Mouse (Mus musculus) intestine, embryonic 16.5 days (tissue): ENCODE measurements around the gene Hivep2. TPM values are rescaled to one million over a fixed set of nuclear protein-coding genes. Genes with fewer than 3 reads are reported as not detected.

Experiments used
- ATAC-seq: fragments of 200-750 bp; cut with Nextera tagmentation; 2 replicates; pipeline ENCODE4 v1.8.0; 2017; ENCODE audit warnings: moderate TSS enrichment, moderate library complexity
- H3K27ac ChIP-seq: fragments of 300-500 bp; sonication (generic); 2 replicates; pipeline ENCODE4 v1.5.1; 2014; ENCODE audit warnings: mild to moderate bottlenecking, low read length
- H3K27me3 ChIP-seq: fragments of 300-500 bp; sonication (generic); replicated peaks from 2 replicates; pipeline ENCODE4 v1.6.1; 2014; ENCODE audit warnings: low read length, control low read depth, mixed read lengths; ENCODE audit not compliant: control insufficient read depth, insufficient read depth
- H3K36me3 ChIP-seq: fragments of 300-500 bp; sonication (generic); 2 replicates; pipeline ENCODE4 v1.6.1; 2014; ENCODE audit warnings: low read length, control low read depth; ENCODE audit not compliant: control insufficient read depth, insufficient read depth
- H3K4me1 ChIP-seq: fragments of 300-500 bp; sonication (generic); 2 replicates; pipeline ENCODE4 v1.6.1; 2014; ENCODE audit warnings: low read length, control low read depth, mixed read lengths; ENCODE audit not compliant: control insufficient read depth, insufficient read depth
- H3K4me2 ChIP-seq: fragments of 300-500 bp; sonication (generic); 2 replicates; pipeline ENCODE4 v1.6.1; 2014; ENCODE audit warnings: low read depth, low read length, control low read depth
- H3K4me3 ChIP-seq: fragments of 300-500 bp; sonication (generic); 2 replicates; pipeline ENCODE4 v1.5.1; 2014; ENCODE audit warnings: mild to moderate bottlenecking, low read length
- H3K9ac ChIP-seq: fragments of 300-500 bp; sonication (generic); 2 replicates; pipeline ENCODE4 v1.6.1; 2014; ENCODE audit warnings: low read depth, low read length
- H3K9me3 ChIP-seq: fragments of 300-500 bp; sonication (generic); 2 replicates; pipeline ENCODE4 v1.6.1; 2016; ENCODE audit warnings: low read length, control low read depth; ENCODE audit not compliant: control insufficient read depth
- WGBS: fragments of 180-500 bp; shearing (Covaris S2); extraction: QIAGEN DNeasy Blood & Tissue Kit; methylation state at CpG from one replicate; pipeline ENCODE4 v1.1.7; 2014; 5-methylcytosine and 5-hydroxymethylcytosine counted together
- polyA plus RNA-seq: library from polyadenylated mRNA; unstranded; fragments of >200 nt; fragmentation: Nextera tagmentation; extraction: Ambion mirVana; gene quantifications from 2 replicates; pipeline ENCODE4 v1.2.1, GENCODE M21; 2015

The Hivep2 gene
- polyA plus RNA-seq, 1 experiment from 2014 or later: 3.4 TPM

- Histone ChIP-seq H3K36me3 (no peaks in the 10 kb centered on the region), H3K4me1 (0 out of 2 replicates have a peak, but pooled peaks cover 3% of the 10 kb centered on the region), H3K9ac (no peak overlapping the region), H3K9me3 (no peaks in the 10 kb centered on the region), H3K27ac (no peak overlapping the region), H3K4me2 (no peak overlapping the region), H3K27me3 (no peaks in the 10 kb centered on the region), H3K4me3 (no peak overlapping the region)
- ATAC-seq: no peak
- WGBS: 66% methylated on average over 5 of the region's 5 CpGs
Measured at GRCm38 (mm10) chr10:14041606-14042005, 75.7 kb downstream of the Hivep2 start.

DNA sequence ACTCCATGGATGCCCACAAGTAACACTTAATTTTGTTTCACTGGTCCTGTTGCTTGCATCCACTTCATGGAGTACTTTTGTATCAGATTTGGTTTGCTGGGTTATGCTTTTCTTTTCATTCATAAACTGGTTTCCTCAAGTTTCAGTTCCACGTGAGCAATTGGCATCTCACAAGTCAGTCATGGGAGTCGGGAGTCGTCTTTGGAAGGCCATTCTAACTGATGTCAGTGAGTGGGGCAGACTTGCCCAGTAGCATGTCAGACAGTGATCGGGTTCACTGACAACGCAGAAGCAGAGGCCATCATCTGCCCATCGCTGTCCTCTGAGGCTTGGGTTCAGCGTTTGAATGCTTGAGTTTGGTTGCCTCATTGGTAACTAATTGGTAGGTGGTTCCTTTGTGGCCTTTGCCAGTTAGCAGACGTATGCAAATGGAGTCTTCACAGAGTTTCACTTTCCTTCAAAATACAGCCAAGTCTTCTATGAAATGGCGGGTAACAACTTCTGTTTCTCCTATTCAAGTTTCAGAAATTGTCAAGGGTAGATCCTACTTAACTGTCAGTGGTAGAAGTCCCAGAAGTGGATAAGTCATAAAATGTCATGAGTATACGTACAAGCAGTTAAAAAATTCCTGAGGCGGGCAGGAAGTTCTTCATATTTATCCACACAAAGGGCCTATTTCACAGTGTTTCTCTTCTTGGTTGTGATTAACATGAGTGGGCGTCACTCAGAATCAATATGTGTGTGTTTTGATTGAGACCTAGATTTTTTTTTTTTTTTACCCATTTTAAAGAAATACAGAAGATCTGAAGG lies 76.9 kb downstream of the Hivep2 start:
- H3K9ac ChIP-seq: no peak overlapping the region
- WGBS: 84% methylated on average over 12 of the region's 12 CpGs
- no peak overlapping the region for H3K4me3 ChIP-seq
- no peak for ATAC-seq
- H3K4me1 ChIP-seq: peaks cover 6% of the 10 kb centered on the region
- no peaks in the 10 kb centered on the region for H3K27me3 ChIP-seq
- H3K36me3 ChIP-seq: no peaks in the 10 kb centered on the region
- H3K4me2 ChIP-seq: no peak overlapping the region
- no peaks in the 10 kb centered on the region for H3K9me3 ChIP-seq
- no peak overlapping the region for H3K27ac ChIP-seq

DNA sequence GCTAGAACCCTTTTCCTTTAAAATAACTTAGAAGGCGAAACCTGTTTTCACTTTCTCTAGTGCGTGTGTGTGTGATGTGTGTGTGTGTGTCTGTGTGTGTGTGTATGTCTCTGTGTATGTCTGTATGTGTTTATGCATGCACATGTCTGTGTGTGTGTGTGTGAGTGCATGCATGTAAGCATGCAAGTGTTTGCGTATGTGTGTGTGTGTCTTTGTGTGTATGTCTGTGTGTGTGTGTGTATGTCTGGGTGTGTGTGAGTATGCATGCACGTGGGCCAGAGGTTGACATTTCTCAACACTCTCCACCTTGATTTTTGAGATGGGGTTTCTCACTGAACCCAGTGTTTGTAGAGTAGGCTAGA lies 77.5 kb downstream of the Hivep2 start:
- H3K4me1 ChIP-seq: peaks cover 9% of the 10 kb centered on the region
- no peaks in the 10 kb centered on the region for H3K27me3 ChIP-seq
- 94% methylated on average over 4 of the region's 4 CpGs for WGBS
- no peak overlapping the region for H3K27ac ChIP-seq
- ATAC-seq: no peak
- H3K9me3 ChIP-seq: no peaks in the 10 kb centered on the region
- no peaks in the 10 kb centered on the region for H3K36me3 ChIP-seq
- no peak overlapping the region for H3K4me3 ChIP-seq
- no peak overlapping the region for H3K9ac ChIP-seq
- no peak overlapping the region for H3K4me2 ChIP-seq

GRCm38 (mm10) chr10:14044046-14044782 lies 78.3 kb downstream of the Hivep2 start:
- H3K9ac ChIP-seq: no peak overlapping the region
- H3K27me3 ChIP-seq: no peaks in the 10 kb centered on the region
- H3K4me1 ChIP-seq: peaks cover 9% of the 10 kb centered on the region
- H3K4me3 ChIP-seq: no peak overlapping the region
- no peaks in the 10 kb centered on the region for H3K36me3 ChIP-seq
- no peak overlapping the region for H3K4me2 ChIP-seq
- H3K27ac ChIP-seq: no peak overlapping the region
- WGBS: 51% methylated on average over 14 of the region's 14 CpGs
- H3K9me3 ChIP-seq: no peaks in the 10 kb centered on the region
- no peak for ATAC-seq

DNA sequence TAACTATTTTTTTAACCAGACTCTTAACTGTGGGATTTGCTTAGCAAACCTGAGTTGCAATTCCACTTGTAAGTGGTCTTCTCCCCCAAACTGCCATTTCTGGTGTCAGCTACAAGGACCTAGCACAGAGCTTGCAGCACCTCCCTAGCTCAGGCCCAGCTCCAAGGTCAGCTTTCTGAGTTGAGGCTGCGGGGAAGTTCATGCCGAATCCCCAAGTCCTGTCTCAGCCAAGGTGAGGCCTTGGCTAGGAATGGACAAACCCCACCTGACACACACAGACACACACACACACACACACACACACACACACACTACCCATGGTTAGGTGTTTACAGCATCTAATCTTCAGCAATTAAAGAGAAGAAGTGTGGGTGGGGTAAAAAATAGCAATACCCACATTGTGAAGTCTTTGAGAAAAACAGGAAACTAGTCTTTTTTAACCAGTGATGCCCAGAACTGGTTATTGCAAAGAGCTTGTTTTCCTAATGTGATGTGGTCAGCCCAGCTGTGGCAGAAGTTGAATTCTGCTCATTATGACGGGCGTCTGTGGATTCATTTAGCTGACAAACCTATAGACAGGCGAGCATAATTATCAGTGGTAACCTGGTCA lies 79.0 kb downstream of the Hivep2 start:
- no peak for ATAC-seq
- WGBS: 83% methylated on average over 5 of the region's 5 CpGs
- no peak overlapping the region for H3K27ac ChIP-seq
- no peak overlapping the region for H3K9ac ChIP-seq
- no peaks in the 10 kb centered on the region for H3K27me3 ChIP-seq
- no peaks in the 10 kb centered on the region for H3K36me3 ChIP-seq
- no peak overlapping the region for H3K4me2 ChIP-seq
- no peaks in the 10 kb centered on the region for H3K9me3 ChIP-seq
- H3K4me1 ChIP-seq: peaks cover 9% of the 10 kb centered on the region
- H3K4me3 ChIP-seq: no peak overlapping the region

DNA sequence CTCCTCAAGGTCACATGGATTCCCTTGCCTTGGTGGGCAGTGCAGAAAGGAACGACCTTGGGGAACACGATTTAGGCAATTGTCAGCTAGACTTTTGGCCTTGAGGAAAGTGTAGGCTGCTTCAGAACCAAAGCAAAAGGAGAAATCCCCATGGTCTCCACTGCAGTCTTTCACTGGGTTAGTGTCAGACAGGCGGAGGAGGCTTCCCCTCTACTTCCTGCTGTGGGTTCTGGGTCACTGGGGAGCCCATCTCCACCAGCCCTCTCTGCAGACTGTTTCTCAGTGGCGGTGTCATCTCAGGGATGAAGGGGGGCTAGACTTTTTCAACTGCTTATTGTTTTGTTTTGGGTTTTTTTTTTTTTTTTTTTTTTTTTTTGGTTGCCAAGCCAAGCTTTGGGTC lies 79.9 kb downstream of the Hivep2 start:
- peaks cover 9% of the 10 kb centered on the region for H3K4me1 ChIP-seq
- no peak overlapping the region for H3K4me3 ChIP-seq
- ATAC-seq: no peak
- 46% methylated on average over 4 of the region's 4 CpGs for WGBS
- H3K27me3 ChIP-seq: no peaks in the 10 kb centered on the region
- H3K9ac ChIP-seq: no peak overlapping the region
- no peak overlapping the region for H3K4me2 ChIP-seq
- peak overlapping the region; percentile 14; the same call in 1 of the 2 replicates for H3K27ac ChIP-seq
- no peaks in the 10 kb centered on the region for H3K36me3 ChIP-seq
- H3K9me3 ChIP-seq: no peaks in the 10 kb centered on the region

GRCm38 (mm10) chr10:14046171-14046651 lies 80.3 kb downstream of the Hivep2 start:
- no peak overlapping the region for H3K9ac ChIP-seq
- H3K27me3 ChIP-seq: no peaks in the 10 kb centered on the region
- 34% methylated on average over 4 of the region's 4 CpGs for WGBS
- no peaks in the 10 kb centered on the region for H3K9me3 ChIP-seq
- H3K4me3 ChIP-seq: no peak overlapping the region
- no peak for ATAC-seq
- peak overlapping the region; percentile 14; the same call in 1 of the 2 replicates for H3K27ac ChIP-seq
- no peak overlapping the region for H3K4me2 ChIP-seq
- peaks cover 9% of the 10 kb centered on the region for H3K4me1 ChIP-seq
- H3K36me3 ChIP-seq: no peaks in the 10 kb centered on the region

GRCm38 (mm10) chr10:14046935-14047334 lies 81.1 kb downstream of the Hivep2 start:
- Histone ChIP-seq H3K9me3 (no peaks in the 10 kb centered on the region), H3K27ac (no peak overlapping the region), H3K36me3 (no peaks in the 10 kb centered on the region), H3K4me2 (no peak overlapping the region), H3K4me3 (no peak overlapping the region), H3K4me1 (peaks cover 9% of the 10 kb centered on the region), H3K9ac (no peak overlapping the region), H3K27me3 (no peaks in the 10 kb centered on the region)
- no peak for ATAC-seq
- 75% methylated on average over 2 of the region's 2 CpGs for WGBS

DNA sequence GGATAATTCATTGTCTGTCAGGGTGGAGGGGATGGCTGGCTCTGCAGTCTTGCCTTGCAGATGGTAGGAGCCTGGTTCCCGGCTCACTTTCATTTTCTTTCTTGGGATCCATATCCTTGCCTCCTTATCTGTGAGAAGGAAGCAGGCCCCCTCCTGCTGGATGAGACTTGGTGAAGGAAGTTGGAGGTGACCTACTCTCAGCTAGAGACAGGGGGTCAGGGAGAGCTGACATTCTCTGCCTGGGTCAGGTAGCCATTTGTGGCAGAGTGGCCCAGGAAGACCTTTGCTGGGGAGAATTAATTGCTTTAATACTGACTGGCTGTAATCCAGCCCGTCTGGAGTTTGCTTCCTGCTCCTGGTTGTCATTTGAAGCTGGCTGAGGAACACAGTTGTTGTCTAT lies 81.8 kb downstream of the Hivep2 start:
- 23% methylated on average over 2 of the region's 2 CpGs for WGBS
- Histone ChIP-seq H3K27ac (no peak overlapping the region), H3K9me3 (no peaks in the 10 kb centered on the region), H3K4me2 (no peak overlapping the region), H3K27me3 (no peaks in the 10 kb centered on the region), H3K9ac (no peak overlapping the region), H3K4me1 (peaks cover 9% of the 10 kb centered on the region), H3K4me3 (no peak overlapping the region), H3K36me3 (no peaks in the 10 kb centered on the region)
- peak; percentile 45; the same call in 1 of the 2 replicates for ATAC-seq
